Mouse (Mus musculus): ENCODE measurements around the gene Mrpl23. TPM values are rescaled to one million over a fixed set of nuclear protein-coding genes. Genes with fewer than 3 reads are reported as not detected.
A peak's percentile ranks its signal among the peaks of the same experiment; 100 is the strongest.

Gene Mrpl23
- total and polyA plus RNA-seq, 2 experiments from 2014 or later, result 25.5 to 73.5 TPM

DNA sequence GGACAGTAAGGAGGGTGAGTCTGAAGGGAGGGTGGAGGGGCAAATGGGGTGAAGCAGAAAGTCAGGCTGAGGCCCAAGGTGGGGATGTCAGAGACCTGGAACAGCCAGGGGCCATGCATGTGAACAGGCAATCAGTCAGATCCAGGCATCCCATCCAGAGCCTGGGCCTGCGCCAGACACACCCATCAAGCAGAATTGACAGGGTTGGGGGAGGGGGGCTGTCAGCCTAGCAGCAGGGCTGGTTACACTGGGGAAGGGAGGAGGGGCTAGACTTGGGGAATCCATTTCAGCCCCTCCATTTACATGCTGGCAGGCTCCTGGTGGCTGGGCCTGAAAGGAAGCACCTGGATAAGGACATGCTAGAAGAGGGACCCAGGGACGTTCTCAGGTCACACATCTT lies 26.5 kb upstream of the Mrpl23 start:
- H3K4me1 ChIP-seq (ENCODE audit: insufficient read depth), result peaks cover 10% of the 10 kb centered on the region; the same call in 1 of the 2 replicates
- ATAC-seq (peak; percentile 64), DNase-seq (peak; percentile 22)
- H3K27me3 ChIP-seq (ENCODE audit: insufficient read depth, low read length), result no peaks in the 10 kb centered on the region
- TF ChIP-seq CTCF (IDR thresholded peaks at IDR 0.05; ENCODE audit: low read depth), result no peak
- H3K27ac ChIP-seq (ENCODE audit: low read depth, low read length), result no peak overlapping the region
- 34% methylated on average over 2 of the region's 2 CpGs for WGBS
- H3K9me3 ChIP-seq (ENCODE audit: low read length), result no peaks in the 10 kb centered on the region
- no peak overlapping the region for H3K4me3 ChIP-seq (ENCODE audit: low read depth, low read length)
- H3K4me2 ChIP-seq (ENCODE audit: low read depth), result no peak overlapping the region
- H3K9ac ChIP-seq, result no peak overlapping the region
- H3K36me3 ChIP-seq (ENCODE audit: insufficient read depth), result no peaks in the 10 kb centered on the region

DNA sequence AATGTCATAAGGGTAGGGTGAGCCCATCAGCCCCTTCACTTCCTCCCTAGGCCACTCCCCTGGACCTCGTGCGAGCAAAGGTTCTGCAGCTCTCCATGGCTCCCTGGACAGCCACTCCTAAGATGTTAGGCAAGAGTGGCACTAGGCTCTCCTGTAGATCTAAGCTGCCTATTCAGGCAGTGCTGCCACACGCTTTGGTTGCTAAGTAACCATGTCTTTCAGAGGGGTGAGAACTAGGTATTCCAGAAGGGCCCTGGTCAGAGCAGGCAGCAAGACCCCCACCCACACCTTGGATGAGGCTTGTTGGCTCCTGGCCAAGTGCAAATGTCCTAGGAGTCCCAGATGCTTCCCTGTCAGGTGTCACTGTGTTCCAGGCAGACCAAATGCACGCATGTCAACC lies 26.0 kb upstream of the Mrpl23 start:
- Histone ChIP-seq H3K9me3 (ENCODE audit: low read length) (no peaks in the 10 kb centered on the region), H3K4me3 (ENCODE audit: low read depth, low read length) (no peak overlapping the region), H3K36me3 (ENCODE audit: insufficient read depth) (no peaks in the 10 kb centered on the region), H3K9ac (no peak overlapping the region), H3K27ac (ENCODE audit: low read depth, low read length) (no peak overlapping the region), H3K27me3 (ENCODE audit: insufficient read depth, low read length) (no peaks in the 10 kb centered on the region), H3K4me2 (ENCODE audit: low read depth) (no peak overlapping the region), H3K4me1 (ENCODE audit: insufficient read depth) (peaks cover 10% of the 10 kb centered on the region; the same call in 1 of the 2 replicates)
- DNase-seq, result no peak
- TF ChIP-seq CTCF (IDR thresholded peaks at IDR 0.05; ENCODE audit: low read depth), result no peak
- 27% methylated on average over 4 of the region's 4 CpGs for WGBS
- peak; percentile 51; the same call in 1 of the 2 replicates for ATAC-seq

DNA sequence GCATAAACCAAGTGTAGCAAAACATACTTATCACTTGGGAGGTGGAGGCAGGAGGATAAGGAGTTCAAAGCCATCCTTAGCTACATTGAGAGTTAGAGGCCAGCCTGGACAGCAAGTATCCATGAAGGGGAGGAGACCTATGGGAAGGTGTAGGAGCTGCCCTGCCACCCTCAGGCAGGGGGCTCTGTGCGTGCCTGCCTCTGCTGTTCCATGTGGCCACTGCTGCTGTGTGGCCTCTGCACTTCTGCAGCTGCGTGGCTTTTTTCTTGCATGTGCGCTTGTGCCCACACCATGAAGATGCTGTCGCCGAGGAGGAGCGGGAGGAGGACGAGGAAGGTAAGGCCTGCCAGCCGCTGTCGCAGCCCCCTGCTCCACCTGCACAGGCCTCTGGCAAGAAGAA lies 25.0 kb upstream of the Mrpl23 start:
- no peaks in the 10 kb centered on the region for H3K36me3 ChIP-seq (ENCODE audit: insufficient read depth)
- no peak overlapping the region for H3K4me2 ChIP-seq (ENCODE audit: low read depth)
- ATAC-seq (no peak), DNase-seq (no peak)
- no peak for TF ChIP-seq CTCF (IDR thresholded peaks at IDR 0.05; ENCODE audit: low read depth)
- 96% methylated on average over 9 of the region's 9 CpGs for WGBS
- H3K9me3 ChIP-seq (ENCODE audit: low read length), result no peaks in the 10 kb centered on the region
- no peak overlapping the region for H3K27ac ChIP-seq (ENCODE audit: low read depth, low read length)
- H3K4me3 ChIP-seq (ENCODE audit: low read depth, low read length), result no peak overlapping the region
- no peak overlapping the region for H3K9ac ChIP-seq
- no peaks in the 10 kb centered on the region for H3K27me3 ChIP-seq (ENCODE audit: insufficient read depth, low read length)
- H3K4me1 ChIP-seq (ENCODE audit: insufficient read depth), result peaks cover 10% of the 10 kb centered on the region; the same call in 1 of the 2 replicates

DNA sequence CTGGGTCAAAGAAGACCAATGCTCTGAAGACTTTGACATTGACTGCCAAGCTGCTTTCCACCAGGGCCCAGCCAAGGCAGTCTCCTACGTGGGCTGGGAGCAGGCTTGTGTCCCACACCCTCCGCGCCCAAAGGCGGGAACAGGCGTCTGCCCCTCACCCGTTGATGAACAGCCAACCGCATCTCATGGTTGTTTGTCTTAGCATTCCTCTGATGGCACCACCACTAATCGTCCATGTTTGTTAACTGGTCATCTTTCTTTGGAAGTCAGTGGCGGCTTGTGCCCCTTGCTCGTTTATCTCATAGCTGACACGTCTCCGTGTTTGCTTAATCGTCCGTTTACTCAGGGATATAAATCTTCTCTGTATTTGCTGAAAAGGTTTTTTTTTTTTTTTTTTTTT lies 23.0 kb upstream of the Mrpl23 start:
- 47% methylated on average over 14 of the region's 14 CpGs for WGBS
- Histone ChIP-seq H3K4me1 (ENCODE audit: insufficient read depth) (peaks cover 10% of the 10 kb centered on the region; the same call in 1 of the 2 replicates), H3K4me2 (ENCODE audit: low read depth) (no peak overlapping the region), H3K9ac (no peak overlapping the region), H3K36me3 (ENCODE audit: insufficient read depth) (no peaks in the 10 kb centered on the region), H3K9me3 (ENCODE audit: low read length) (no peaks in the 10 kb centered on the region), H3K27me3 (ENCODE audit: insufficient read depth, low read length) (no peaks in the 10 kb centered on the region), H3K27ac (ENCODE audit: low read depth, low read length) (peak overlapping the region; percentile 36; the same call in 1 of the 2 replicates), H3K4me3 (ENCODE audit: low read depth, low read length) (no peak overlapping the region)
- TF ChIP-seq CTCF (IDR thresholded peaks at IDR 0.05; ENCODE audit: low read depth), result no peak
- ATAC-seq (no peak), DNase-seq (no peak)

DNA sequence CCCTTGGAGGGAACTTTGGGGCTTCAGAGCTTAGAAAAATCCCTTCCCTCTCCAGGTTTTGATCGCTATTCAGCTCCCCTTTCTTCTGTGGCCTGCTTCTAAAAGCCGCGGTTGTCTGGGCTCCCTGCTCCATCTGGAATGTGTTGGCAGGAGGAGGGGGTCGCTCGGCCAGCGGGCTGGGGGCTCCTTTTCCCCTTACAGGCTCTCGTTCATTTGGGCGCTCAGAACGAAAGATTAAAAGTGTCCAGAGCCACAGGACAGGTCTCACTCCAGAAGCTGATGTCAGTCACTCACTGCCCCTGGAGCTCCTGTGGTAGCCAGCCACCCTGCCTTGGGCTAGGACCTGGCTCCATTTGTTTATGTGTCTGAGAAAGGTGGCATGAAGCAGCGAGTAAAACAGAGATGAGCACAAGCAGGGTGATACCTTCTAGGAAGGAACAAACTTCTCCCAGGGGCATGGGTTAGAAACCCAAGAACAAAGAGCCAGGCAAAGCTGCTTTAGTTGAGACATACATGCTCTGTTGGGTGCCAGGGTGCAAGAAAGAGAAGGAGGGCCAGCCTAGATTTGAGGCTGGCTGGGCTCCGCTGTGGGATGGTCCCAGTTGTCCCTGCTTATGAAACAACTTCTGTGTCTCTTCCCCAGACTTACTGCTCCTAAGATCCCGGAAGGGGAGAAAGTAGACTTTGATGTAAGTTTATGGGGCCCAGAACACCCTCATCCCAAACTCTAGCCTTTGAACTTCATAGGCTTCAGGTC lies 22.3 kb upstream of the Mrpl23 start:
- H3K27me3 ChIP-seq (ENCODE audit: insufficient read depth, low read length), result no peaks in the 10 kb centered on the region
- WGBS, result 18% methylated on average over 12 of the region's 12 CpGs
- peak overlapping the region; percentile 60; the same call in 1 of the 2 replicates for H3K27ac ChIP-seq (ENCODE audit: low read depth, low read length)
- no peak overlapping the region for H3K9ac ChIP-seq
- no peaks in the 10 kb centered on the region for H3K36me3 ChIP-seq (ENCODE audit: insufficient read depth)
- ATAC-seq (peak; percentile 68), DNase-seq (peak; percentile 36)
- H3K9me3 ChIP-seq (ENCODE audit: low read length), result no peaks in the 10 kb centered on the region
- TF ChIP-seq CTCF (IDR thresholded peaks at IDR 0.05; ENCODE audit: low read depth), result no peak
- H3K4me2 ChIP-seq (ENCODE audit: low read depth), result no peak overlapping the region
- H3K4me3 ChIP-seq (ENCODE audit: low read depth, low read length), result no peak overlapping the region
- H3K4me1 ChIP-seq (ENCODE audit: insufficient read depth), result peaks cover 10% of the 10 kb centered on the region; the same call in 1 of the 2 replicates

GRCm38 (mm10) chr7:142514048-142514447 lies 18.4 kb upstream of the Mrpl23 start:
- Histone ChIP-seq H3K27me3 (ENCODE audit: insufficient read depth, low read length) (no peaks in the 10 kb centered on the region), H3K9ac (no peak overlapping the region), H3K36me3 (ENCODE audit: insufficient read depth) (no peaks in the 10 kb centered on the region), H3K4me2 (ENCODE audit: low read depth) (no peak overlapping the region), H3K4me3 (ENCODE audit: low read depth, low read length) (no peak overlapping the region), H3K4me1 (ENCODE audit: insufficient read depth) (no peaks in the 10 kb centered on the region), H3K27ac (ENCODE audit: low read depth, low read length) (no peak overlapping the region), H3K9me3 (ENCODE audit: low read length) (no peaks in the 10 kb centered on the region)
- no peak for ATAC-seq
- WGBS, result 88% methylated on average over 4 of the region's 4 CpGs
- no peak for DNase-seq
- no peak for TF ChIP-seq CTCF (IDR thresholded peaks at IDR 0.05; ENCODE audit: low read depth)

- no peak for TF ChIP-seq CTCF (IDR thresholded peaks at IDR 0.05; ENCODE audit: low read depth)
- Histone ChIP-seq H3K4me3 (ENCODE audit: low read depth, low read length) (no peak overlapping the region), H3K9me3 (ENCODE audit: low read length) (no peaks in the 10 kb centered on the region), H3K9ac (peak overlapping the region; percentile 31; the same call in 1 of the 2 replicates), H3K4me2 (ENCODE audit: low read depth) (0 out of 2 replicates have a peak overlapping the region, but pooled peaks have one; percentile 15), H3K4me1 (ENCODE audit: insufficient read depth) (no peaks in the 10 kb centered on the region), H3K27ac (ENCODE audit: low read depth, low read length) (no peak overlapping the region), H3K36me3 (ENCODE audit: insufficient read depth) (no peaks in the 10 kb centered on the region), H3K27me3 (ENCODE audit: insufficient read depth, low read length) (no peaks in the 10 kb centered on the region)
- no peak for DNase-seq
- ATAC-seq, result peak; percentile 45; the same call in 1 of the 2 replicates
- WGBS, result 51% methylated on average over 21 of the region's 21 CpGs
These were observed 16.1 kb upstream of the Mrpl23 start for GRCm38 (mm10) chr7:142516221-142516978.

All from forebrain, postnatal 0 days (tissue).